Mouse (Mus musculus) gastrocnemius, postnatal 10 days (tissue): ENCODE data around the gene Capn15. TPM values are rescaled to one million over a fixed set of nuclear protein-coding genes. Genes with fewer than 3 reads are reported as not detected.

Experiments used
- DNase-seq: peaks from one replicate; pipeline ENCODE4 v3.0.0; 2021; ENCODE audit warnings: mixed read lengths
- long read RNA-seq, 2 experiments: library from polyadenylated mRNA; stranded (forward); transcript quantifications; one replicate each; pipeline ENCODE4 v2.0.0; 2021
- total RNA-seq, 2 experiments: library from RNA; stranded (reverse); gene quantifications; 2 replicates each; pipeline ENCODE4 v1.2.3; 2021

Gene Capn15
- total RNA-seq: 1 to 10 TPM; 6.7 to 8.6 TPM
- long read RNA-seq, experiment 1, partial matches to known transcripts: 2 of 8 reads
- long read RNA-seq, experiment 1, other reads (novel, unspliced or antisense): 6 of 8 reads
- long read RNA-seq, experiment 2, full-length matches to known transcripts: 1 of 4 reads
- long read RNA-seq, experiment 2, partial matches to known transcripts: 1 of 4 reads
- long read RNA-seq, experiment 2, other reads (novel, unspliced or antisense): 2 of 4 reads

DNA sequence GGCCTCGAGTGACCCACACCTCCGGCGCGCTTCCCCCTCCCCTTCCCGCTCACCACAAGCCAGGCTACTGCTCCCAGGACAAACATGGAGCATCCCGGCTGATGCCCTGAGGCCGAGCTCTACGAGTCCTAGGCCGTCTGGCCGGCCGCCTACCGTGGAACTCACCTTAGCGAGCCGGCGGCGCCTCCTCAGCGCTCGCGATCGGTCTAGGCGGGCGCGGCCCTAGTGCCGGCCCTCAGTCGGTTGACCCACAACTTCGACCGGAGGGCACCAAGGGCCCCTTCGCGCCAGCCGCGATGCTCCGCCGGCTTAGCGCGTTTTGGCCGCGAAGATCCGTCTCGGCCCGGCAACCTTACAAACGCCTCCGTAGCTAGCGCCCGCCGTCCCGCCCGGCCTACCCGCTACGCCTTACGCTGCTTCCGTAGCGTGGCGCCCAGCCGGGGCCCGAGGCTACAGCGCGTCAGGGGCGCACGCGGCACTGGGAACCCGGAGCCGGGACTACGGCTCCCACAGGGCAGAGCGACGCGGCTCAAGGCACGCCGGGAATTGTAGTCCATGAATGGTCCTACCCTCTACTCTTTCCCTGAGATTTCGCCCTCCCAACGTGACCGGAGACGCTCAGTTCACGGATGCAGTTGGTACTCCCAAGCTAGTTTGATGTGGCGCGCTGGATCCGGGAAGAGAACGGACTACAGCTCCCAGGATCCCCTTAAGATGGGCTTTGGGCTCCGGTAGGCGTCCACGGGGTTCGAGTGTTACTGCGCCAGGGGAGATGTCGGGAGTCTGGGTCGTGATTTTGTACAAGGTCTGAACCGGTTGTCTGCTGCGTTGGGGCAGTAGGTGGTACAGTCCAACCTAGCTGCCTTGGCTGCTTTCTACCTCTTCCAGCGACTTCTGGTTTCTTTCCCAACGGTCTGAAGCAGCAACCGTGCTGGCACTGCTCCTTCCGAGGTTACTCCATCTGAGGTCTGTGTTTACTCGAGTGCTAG lies at the start of gene Capn15:
TSS of gene Capn15 (minus strand) at position 491 of the 989 bp plus-strand sequence.
- DNase-seq: peak; percentile 91

DNA sequence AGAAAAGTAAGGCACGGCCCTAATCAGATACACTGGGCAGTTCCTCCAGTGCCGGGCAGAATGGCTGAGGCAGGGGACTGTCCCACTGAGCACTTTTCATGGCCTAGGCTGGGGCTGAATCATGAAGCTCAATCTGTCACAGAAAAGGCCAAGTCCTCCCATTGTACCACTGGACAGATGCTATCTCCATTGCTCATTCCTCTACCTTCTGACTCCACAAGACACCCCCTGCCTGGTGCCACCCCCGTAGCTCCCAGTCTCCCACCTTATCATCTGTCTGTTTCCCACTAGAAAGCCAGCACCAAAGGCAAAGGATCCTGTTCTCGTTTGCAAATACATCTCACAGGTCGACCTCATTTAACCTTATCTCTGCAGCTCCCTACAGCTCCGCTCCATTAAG lies 46.4 kb upstream of the Capn15 start:
- DNase-seq: no peak

DNA sequence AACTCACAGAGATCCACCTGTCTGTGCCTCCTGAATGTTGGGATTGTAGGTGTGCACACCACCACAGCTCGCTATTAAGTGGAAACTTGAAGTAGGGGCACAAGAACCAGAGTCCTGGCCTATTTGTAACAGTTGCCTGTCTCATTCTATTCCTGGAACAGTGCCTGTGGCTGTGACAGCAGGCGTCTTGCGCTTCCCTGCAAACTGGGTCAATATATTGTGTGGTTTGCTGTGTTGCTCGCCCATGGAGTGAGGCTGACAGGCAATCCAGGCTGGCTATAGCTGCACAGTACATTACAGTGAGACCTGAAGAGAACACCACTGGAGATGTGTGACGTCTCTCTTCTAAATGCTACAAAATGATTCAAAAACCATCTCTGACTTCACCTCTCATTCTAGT lies 46.0 kb upstream of the Capn15 start:
- no peak for DNase-seq

DNA sequence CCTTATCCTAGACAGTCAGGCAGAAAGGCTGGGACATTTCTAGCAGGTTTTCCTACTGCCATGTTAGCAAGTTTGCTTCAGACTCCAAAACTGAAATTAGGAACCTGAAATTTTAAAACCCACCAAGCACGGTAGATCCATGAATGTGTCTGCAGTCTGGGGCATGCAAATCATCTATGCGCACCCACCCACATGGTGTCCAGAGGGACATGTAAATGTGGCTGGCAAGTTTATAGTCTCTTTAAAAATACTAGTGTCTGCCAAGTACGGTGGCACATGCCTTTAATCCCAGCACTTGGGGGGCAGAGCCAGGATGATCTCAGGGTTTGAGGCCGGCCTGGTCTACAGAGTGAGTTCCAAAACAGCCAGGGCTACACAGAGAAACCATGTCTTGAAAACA lies 42.7 kb upstream of the Capn15 start:
- no peak for DNase-seq

DNA sequence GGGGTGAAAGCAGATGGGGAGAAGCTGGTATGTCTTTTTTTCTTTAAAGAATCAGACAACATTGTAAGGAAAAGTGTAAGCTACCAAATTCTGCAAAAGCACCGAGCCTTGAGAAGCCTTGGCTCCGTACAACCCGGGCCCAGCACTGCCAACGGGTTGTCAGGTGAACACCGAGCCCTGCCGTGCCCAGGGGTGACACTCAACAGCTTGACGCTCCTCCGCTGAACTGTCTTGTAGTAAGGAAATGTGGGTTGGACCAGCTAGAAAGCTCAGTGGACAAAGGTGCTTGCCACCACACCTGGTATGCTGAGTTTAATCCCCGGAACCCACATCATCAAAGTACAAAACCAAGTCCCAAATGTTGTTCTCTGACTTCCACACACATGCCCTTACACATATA lies 39.1 kb upstream of the Capn15 start:
- no peak for DNase-seq

DNA sequence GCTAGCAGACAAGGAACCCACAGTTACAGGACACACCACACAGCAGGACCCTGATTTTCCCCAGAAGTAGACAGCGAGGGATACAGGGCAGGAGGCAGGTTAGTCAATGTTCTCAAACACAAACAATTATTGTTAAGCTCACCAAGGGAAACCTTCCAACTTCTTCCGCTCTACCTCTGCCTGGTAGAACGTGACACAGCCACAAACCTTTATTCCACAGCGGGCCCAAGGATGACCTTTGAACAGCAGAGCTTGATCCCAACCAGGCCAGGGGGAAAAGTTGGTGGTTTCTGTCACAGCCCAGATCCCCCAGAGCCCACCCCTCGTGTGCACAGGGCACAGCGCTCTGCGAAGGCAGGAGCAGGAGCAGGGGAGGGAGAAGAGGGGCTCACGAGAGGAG lies 38.4 kb upstream of the Capn15 start:
- DNase-seq: no peak

DNA sequence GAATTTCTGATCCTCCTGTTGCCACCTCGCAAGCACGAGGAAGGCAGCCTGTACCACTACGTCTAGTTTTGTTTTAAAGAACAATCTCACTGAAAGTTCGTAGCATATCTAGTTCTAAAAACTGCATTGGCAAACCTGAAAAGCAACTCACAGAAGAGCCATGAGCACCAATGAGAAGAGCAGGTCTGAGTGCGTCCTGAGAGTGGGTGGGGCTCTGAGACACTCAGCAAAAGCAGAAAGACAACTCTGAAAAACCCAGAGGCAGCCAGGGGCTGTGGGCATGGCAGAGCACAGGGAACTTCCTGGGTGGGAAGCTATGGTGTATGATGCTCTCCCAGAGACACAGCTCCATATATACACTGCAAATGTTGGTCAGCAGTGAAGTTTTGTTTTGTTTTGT lies 37.6 kb upstream of the Capn15 start:
- DNase-seq: no peak

DNA sequence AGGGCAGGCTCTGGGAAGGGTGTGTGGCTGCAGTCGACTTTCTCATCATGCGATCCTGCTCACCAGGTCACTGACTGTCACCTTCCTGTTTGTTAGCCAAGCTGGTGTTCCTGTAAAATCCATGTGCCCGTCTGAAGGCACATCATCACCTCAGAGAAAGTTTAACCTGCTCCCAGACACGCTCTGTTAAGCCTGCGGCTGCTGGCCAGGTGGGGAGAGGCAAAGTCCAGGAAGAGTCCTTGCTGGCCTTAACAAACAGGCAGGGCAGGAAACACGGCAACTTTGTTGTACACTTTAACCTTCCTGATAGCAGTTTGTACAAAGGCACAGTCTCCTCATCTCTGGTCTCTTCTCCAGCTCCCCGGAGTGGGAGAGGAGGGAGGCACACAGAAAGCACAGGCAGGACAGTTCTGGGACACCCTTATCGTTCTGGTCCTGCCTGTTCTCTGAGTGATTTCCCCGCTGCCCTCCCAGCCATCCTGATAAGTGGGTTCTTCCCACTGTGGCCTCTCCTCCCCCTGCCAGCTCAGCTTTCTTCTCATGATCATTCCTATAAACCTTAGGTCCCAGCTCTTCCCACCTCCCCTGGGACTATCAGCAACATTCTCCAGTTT lies 36.2 kb upstream of the Capn15 start:
- DNase-seq: no peak

DNA sequence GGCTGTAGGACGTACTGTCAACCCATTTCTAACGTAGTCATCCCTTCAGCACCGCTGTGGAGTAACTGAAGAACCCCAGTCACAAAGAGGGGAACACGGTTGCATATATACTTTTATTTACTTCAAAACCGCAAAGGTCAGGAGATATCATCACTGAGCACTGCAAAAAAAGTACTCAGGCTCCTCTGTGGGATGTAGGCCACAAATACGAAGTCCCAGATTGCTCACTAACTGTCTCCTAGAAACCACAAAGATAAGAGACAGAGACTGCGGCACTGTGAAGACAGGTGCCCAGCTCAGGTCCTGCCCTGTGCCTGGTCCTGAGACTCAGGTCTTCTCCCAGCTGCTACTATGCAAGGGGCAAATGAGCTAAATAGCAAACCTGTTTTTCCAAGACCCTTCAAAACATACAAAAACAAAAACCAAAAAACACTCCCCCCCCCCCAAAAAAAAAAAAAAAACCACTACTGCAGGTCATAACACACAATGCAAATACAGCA lies 35.3 kb upstream of the Capn15 start:
- DNase-seq: no peak

DNA sequence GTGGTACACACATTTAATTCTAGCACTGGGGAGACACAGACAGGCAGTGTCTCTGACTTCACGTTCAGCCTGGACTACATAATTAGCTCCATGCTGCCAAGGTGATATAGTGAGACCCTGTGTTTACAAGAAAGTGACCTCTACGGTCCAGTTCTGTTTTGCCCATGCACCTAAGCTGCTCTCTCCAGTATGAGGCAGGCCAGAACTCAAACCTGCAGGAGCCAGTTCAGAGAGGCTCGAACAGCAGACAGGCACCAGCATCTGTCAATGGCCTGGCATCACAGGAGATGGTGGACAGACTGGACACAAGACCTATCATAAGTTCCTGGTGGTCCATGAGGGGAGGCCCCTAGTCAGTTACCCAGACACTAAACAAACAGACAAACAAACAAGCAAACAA lies 32.8 kb upstream of the Capn15 start:
- no peak for DNase-seq

DNA sequence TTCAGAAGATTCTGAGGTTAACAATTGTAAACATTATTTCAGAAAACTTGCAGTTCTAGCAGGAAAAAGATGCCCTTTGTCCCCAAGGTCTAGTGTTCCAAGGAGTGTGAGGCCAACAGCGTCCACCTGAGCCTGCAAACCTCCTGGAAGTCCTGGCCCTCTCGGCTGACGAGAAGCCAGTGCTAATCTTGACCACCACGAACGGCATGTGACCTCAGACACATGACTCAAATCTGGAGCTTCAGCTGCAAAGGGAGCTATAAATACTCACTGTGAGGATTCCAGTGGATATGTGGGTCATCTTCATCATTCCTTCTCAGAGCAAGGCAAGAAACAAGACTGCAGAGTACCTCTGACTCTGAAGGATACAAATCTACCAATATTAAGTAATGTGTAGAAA lies 32.4 kb upstream of the Capn15 start:
- DNase-seq: no peak

DNA sequence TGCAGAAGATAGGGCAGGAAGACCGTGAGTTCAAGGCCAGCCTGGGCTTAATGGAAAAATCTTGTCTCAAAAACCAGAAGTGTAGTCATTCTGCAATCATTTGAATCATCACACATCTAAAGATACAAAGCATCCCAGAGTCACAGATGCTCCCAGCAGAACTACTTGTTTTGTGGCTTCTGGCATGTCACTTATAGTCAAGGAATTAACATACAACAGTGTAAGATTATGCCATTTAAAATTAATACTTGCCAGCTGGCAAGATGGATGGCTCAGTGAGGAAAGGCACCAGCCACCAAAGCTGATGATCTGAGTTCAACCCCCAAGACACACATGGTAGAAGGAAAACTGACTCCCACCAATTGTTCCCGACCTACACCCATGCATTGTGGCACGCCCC lies 31.4 kb upstream of the Capn15 start:
- no peak for DNase-seq

DNA sequence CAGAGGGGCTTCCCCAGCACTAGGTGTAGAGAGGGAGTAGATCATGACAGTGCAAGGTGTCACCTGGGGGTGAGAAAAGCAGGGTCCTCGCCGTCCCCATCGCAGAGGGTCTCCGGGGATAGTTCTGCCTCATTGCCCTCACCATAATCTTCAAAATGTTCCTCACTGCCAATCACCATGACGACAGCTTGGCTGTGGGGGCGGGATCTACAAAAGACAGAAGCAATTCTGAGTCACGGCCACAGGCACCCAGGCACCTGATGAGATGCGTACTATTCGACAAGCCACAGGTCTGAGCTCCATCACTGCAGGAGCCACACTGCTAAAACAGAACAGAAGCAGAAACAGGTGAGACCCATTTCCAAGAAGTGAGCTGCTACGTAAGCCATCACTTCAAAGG lies 28.1 kb upstream of the Capn15 start:
- no peak for DNase-seq

DNA sequence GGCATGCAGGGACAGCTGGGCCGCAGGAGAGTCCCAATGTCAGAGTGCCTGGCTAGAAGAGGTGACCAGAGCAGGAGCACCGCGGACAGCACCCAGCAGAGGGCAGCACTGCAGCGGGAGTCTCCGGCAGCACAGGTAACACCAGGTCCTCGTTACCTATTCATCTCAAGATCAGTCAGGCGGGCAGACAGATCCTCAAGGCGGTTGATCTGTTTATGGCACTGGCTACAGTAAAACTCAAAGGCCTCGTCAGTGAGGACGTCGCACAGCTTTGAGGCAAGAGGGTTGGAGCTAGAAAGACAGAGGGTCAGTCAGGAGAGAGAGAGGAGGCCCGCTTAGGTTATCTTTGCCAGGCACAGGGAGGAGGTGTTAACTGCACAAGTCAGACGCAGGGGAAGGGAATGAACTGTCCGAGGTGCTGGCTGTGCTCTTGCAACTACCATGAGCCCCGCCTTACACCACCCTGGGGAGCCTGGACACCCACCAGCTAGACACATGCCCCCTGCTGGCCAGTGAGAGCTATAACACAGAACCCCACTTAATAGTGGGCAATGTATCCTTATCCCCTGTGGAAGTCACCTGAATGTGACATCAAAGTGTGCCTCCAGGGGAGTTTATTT lies 26.4 kb upstream of the Capn15 start:
- peak; percentile 70 for DNase-seq

DNA sequence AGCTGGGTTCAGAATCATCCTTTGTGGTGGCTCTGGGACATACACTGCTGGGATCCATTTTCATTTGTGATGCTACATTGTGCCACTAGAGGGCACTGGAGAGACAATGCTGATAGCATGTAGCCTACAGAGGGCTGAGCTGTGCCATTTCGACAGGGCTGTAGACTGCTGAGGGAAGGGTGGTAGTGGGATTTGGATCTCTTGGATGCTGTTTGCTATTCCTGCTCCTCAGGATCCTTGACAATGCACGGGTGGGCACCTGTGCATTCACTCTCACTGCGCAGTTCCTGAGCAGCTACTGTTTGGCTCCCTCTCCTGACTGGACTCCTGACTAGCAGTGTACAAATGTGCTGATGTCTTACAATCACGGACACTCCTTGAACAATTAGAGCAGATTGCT lies 23.9 kb upstream of the Capn15 start:
- peak; percentile 75 for DNase-seq

DNA sequence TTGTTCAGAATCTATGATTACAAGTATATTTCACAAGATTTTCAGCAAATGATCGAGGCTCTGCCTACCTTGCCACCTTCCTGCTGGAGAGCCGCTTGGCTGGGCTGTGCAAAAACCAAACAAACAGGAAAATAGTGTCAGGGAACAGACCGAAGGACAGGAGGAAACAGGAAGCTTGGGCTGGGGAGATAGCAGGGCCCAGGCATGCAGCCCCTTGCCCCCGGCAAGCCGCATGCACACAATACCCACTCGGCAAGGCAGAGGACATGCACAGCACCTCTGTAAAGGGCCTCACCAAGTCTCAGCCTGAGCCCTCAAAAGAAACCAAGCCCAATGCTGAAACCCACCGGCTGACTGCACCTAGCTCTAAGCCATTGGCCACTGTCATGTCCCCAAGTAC lies 23.2 kb upstream of the Capn15 start:
- no peak for DNase-seq

DNA sequence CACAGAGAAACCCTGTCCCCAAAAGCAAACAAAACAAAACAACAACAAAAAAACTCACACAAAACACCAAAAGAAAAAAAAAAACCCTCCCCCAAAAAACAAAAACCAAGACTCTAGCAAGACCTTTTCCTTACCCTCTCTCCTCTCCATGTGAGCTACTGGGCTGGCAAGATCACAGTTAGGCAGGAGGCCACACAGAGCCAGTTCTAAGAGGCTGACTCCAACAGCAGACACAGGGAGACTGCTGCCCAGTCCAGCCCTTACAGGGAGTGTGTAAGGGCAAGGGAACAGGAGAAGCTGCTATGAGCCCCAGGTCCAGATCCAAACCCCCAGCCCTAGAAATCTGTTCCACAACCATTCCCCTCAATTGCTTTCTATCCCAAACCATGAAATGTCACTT lies 22.7 kb upstream of the Capn15 start:
- DNase-seq: no peak

DNA sequence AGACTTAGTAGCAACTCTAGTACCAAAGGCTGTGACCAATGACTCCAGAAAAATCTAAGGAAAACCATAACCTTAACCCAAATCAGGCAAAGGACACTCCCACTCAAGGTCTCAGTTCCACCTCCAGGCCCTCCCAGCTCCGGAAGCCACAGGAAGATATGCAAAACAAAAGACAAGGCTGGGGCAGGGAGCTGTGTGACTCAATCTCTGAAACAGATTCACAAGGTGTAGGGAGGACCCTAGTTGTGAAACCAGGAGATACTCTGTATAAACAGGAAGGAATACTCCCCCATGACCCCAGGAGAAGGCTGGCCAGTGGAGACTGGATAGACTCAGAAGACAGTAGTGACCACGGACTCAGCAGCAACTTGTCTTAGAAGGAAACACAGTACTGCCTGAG lies 22.1 kb upstream of the Capn15 start:
- no peak for DNase-seq

DNA sequence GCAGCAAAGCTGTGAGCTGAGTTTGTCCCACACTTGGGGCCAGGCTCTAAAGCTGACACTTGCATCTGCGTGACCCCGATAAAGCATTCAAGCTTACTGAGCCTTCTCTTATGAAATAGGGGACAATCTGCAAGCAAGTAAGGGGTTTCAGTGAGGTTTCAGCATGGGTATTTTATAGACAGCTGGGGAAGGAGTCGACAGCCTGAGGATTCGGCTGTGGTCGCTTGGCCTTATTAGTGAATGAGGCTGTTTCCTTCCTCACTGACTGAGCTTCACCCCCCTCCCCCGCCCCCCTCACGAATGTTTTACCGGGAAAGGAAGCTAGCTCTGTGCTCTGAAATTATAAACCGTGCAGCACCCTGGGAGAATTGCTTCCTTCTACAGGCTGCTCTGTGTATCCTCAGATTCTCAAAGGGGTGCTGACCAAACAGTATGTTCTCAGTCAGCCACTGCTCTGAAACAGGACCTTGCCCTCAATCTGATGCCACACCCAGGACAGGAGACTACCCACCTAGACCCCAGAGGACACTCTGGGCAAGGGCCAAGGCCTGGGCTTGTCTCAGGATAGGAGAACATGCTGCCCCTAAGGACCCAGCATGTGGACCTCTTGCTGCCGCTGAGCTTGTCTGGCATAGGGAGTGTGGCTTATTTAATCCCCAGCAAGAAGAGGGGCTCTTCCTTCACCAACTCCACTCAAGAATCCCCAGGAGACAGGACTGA lies 20.3 kb upstream of the Capn15 start:
- no peak for DNase-seq

DNA sequence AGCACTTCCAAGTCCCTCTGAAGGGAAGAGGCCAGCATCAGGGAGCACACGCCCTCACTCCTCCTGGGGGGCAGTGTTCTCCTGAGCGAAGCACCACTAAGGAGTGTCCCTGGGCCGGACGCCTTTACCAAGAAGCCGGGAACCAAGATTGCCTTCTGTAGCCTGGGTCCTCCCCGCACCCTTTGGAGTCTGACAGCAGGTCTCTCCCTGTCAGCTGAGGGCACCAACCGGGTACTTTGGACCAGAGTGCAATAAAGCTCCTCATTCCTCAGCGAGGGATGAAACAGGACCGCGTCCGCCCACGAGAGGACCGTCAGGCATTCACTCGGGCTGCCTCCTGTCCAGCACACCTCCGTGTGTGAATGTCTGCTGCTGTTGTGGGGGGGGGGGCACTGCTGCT lies 19.1 kb upstream of the Capn15 start:
- DNase-seq: no peak

DNA sequence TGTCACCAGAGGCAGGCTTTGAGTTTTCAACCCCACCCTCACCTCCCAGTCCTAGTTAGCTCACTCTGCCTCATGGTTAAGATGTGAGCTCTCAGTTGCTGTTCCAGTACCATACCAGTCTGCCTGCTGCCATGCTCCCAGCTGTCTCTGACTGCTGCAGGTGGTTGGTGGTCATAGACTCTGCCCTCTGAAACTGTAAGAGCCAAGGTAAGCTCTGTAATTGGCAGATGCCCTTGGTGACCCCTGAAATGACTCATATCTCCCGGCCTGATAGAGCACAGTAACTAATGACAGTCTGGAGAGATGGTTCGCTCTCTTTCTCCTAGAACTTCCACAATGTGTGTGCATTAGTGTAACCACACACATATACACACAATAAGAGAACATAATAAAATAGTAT lies 18.3 kb upstream of the Capn15 start:
- no peak for DNase-seq

DNA sequence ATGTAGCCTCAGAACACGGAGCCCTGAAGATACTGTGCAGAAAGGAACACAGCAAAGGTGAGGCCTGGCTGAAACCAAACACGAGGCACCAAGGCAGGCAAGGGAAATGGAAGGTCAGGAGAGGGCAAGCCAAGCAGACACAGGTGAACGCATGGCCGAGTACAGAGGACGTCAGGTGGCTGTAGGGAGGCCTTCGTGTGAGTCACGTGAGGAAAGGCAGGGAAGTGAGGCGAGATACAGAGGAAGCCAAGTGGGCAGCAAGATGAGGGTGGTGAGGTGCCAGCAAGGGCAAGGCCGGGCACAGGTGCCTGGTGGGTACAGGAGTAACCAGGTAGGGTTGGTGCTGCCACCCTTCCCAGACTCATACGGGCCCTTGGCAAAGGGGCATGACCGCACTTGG lies 12.8 kb upstream of the Capn15 start:
- no peak for DNase-seq
